Mouse (Mus musculus) ES-E14 (cell line): ENCODE results near the gene Rabggtb.

Source experiments
- CHD2 ChIP-seq: IDR thresholded peaks from 2 replicates; pipeline ENCODE4 v1.6.1; 2014; ENCODE audit warnings: mild to moderate bottlenecking, low read depth, low read length, inconsistent platforms
- MAFK ChIP-seq: IDR thresholded peaks from 2 replicates; pipeline ENCODE4 v1.6.1; 2014; ENCODE audit warnings: mild to moderate bottlenecking, low read depth, low read length, inconsistent platforms; ENCODE audit not compliant: insufficient read depth
- ZC3H11A ChIP-seq: IDR thresholded peaks from 2 replicates; pipeline ENCODE4 v1.6.1; 2012; ENCODE audit warnings: low read depth, mild to moderate bottlenecking, inconsistent platforms, low read length, borderline replicate concordance

DNA sequence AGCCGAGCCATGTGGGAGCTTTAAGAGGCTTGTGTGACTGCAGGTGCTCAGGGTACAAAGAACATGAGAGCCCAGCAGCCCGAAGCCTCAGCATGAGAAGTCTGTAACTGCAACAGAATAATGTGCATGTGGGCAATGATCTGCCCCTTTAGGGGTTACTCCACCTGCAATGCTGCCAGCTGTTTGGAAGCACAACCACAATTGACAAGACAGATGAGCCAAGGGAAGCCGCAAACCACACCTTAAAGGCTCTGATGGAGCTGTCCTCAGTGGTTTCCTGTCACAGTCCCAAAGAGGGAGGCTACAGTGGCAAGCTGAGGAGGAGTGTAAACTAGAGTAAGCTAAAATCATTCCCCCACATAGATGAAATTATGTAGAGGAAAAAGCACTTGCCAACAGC is 17.4 kb downstream of the Rabggtb start:
- TF ChIP-seq ZC3H11A (no peak), MAFK (no peak), CHD2 (no peak)
